In genomic region chr6:50382711-50383110, GRCm38 (mm10) we compare ENCODE assay signal across 13 mouse cellular contexts.
A peak's percentile ranks its signal among the peaks of the same experiment; 100 is the strongest.
DNase-seq lines count a peak whose midpoint lies in the region; ATAC-seq and TF ChIP-seq lines count a peak whose summit lies in the region.
"Had no signal": no experiment of that assay in that cellular context is flagged by ENCODE, and none has a peak within 500 bp of the region (broad histone marks: within the 10 kb centered on the region; RNA-seq: fewer than 3 reads in every experiment).

No protein-coding gene starts in this region.

- H3K9me3 ChIP-seq in kidney, embryonic 16.5 days (ENCODE audit: low read length): no peaks in the 10 kb centered on the region
- H3K9me3 ChIP-seq: forebrain, embryonic 15.5 days; midbrain, embryonic 10.5 days had no signal

- WGBS in kidney, embryonic 16.5 days: 76% methylated on average over 7 of the region's 7 CpGs

- no peak overlapping the region for H3K4me3 ChIP-seq in kidney, embryonic 16.5 days (ENCODE audit: low read length)
- no peak overlapping the region for H3K4me3 ChIP-seq in C2C12 (ENCODE audit: insufficient read depth, poor library complexity, severe bottlenecking)
- H3K4me3 ChIP-seq in myocyte: peak overlapping the region; percentile 11
- H3K4me3 ChIP-seq: forebrain, embryonic 15.5 days; midbrain, embryonic 10.5 days had no signal

- H3ac ChIP-seq in C2C12 (ENCODE audit: control insufficient read depth, insufficient read length, low read depth): no peak overlapping the region
- H3ac ChIP-seq in myocyte (ENCODE audit: control insufficient read depth, insufficient read length): no peak overlapping the region

- H3K27me3 ChIP-seq in kidney, embryonic 16.5 days (ENCODE audit: insufficient read depth, low read length): no peaks in the 10 kb centered on the region
- H3K27me3 ChIP-seq in C2C12 (ENCODE audit: control insufficient read depth, insufficient read depth, insufficient read length): no peaks in the 10 kb centered on the region
- no peaks in the 10 kb centered on the region for H3K27me3 ChIP-seq in myocyte (ENCODE audit: control insufficient read depth, insufficient read depth, insufficient read length)
- H3K27me3 ChIP-seq: forebrain, embryonic 15.5 days had no signal

- 0 out of 2 replicates have a peak overlapping the region, but pooled peaks have one; percentile 79 for H3K27ac ChIP-seq in kidney, embryonic 16.5 days (ENCODE audit: low read length)
- H3K27ac ChIP-seq: forebrain, embryonic 15.5 days; midbrain, embryonic 10.5 days had no signal

- no peak overlapping the region for H3K4me2 ChIP-seq in kidney, embryonic 16.5 days (replicated peaks; ENCODE audit: low read depth, low read length)
- H3K4me2 ChIP-seq in myocyte (ENCODE audit: low read depth): peak overlapping the region; percentile 82
- H3K4me2 ChIP-seq: forebrain, embryonic 15.5 days had no signal

- peaks cover 57% of the 10 kb centered on the region for H3K79me2 ChIP-seq in C2C12 (ENCODE audit: control insufficient read depth, insufficient read depth)
- no peaks in the 10 kb centered on the region for H3K79me2 ChIP-seq in myocyte (ENCODE audit: control insufficient read depth, insufficient read depth)

- H3K36me3 ChIP-seq in kidney, embryonic 16.5 days (ENCODE audit: insufficient read depth, low read length): no peaks in the 10 kb centered on the region
- H3K36me3 ChIP-seq in C2C12 (ENCODE audit: control insufficient read depth, insufficient read depth) (no peaks in the 10 kb centered on the region), myocyte (ENCODE audit: control insufficient read depth, insufficient read depth) (no peaks in the 10 kb centered on the region)
- H3K36me3 ChIP-seq: forebrain, embryonic 15.5 days; midbrain, embryonic 10.5 days had no signal

- no peak overlapping the region for H3K9ac ChIP-seq in kidney, embryonic 16.5 days (replicated peaks; ENCODE audit: low read length)
- H3K9ac ChIP-seq: forebrain, embryonic 15.5 days; liver, postnatal 0 days had no signal

- peaks cover 38% of the 10 kb centered on the region for H3K4me1 ChIP-seq in kidney, embryonic 16.5 days (ENCODE audit: insufficient read depth, low read length)
- H3K4me1 ChIP-seq: forebrain, embryonic 15.5 days had no signal

- TF ChIP-seq CTCF in C2C12 (IDR thresholded peaks at IDR 0.05; ENCODE audit: control insufficient read depth, insufficient read depth, insufficient read length): no peak

- ATAC-seq in kidney, embryonic 16.5 days (ENCODE audit: low FRiP score, low TSS enrichment): no peak
- ATAC-seq: forebrain, embryonic 15.5 days; liver, postnatal 0 days had no signal

- DNase-seq in kidney, adult 11 months: no peak
- DNase-seq in adrenal gland, postnatal 10 days: peak; percentile 38
- DNase-seq in cerebellum, postnatal 10 days: no peak
- DNase-seq in embryo, embryonic 10 days (ENCODE audit: low spot score): no peak
- DNase-seq: cerebellum, postnatal 36 days; gastrocnemius, postnatal 36 days; heart, postnatal 10 days; liver, postnatal 0 days had no signal

- H3K79me3 ChIP-seq in C2C12 (ENCODE audit: low read depth): peaks cover 20% of the 10 kb centered on the region

- no peak for TF ChIP-seq POLR2A in myocyte (IDR thresholded peaks at IDR 0.05; ENCODE audit: insufficient read length, low read depth)

TF ChIP-seq in C2C12, 6 proteins besides CTCF, POLR2A, EP300 and RAD21:
- TF ChIP-seq CEBPB (IDR thresholded peaks at IDR 0.05; ENCODE audit: low read depth): peak; percentile 38
- TF ChIP-seq FOSL1 (IDR thresholded peaks at IDR 0.05; ENCODE audit: insufficient read depth, low read length, poor library complexity, severe bottlenecking): no peak

TF ChIP-seq in myocyte, 11 proteins besides CTCF, POLR2A, EP300 and RAD21:
- no peak for TF ChIP-seq TCF12 (IDR thresholded peaks at IDR 0.05; ENCODE audit: insufficient read depth, poor library complexity, severe bottlenecking)
- TF ChIP-seq CEBPB (IDR thresholded peaks at IDR 0.05; ENCODE audit: insufficient read depth, poor library complexity, severe bottlenecking): 0 out of 2 replicates have a peak, but pooled peaks have one; percentile 13
